22 mouse cellular contexts compared by ENCODE assay signal in the genomic region with DNA sequence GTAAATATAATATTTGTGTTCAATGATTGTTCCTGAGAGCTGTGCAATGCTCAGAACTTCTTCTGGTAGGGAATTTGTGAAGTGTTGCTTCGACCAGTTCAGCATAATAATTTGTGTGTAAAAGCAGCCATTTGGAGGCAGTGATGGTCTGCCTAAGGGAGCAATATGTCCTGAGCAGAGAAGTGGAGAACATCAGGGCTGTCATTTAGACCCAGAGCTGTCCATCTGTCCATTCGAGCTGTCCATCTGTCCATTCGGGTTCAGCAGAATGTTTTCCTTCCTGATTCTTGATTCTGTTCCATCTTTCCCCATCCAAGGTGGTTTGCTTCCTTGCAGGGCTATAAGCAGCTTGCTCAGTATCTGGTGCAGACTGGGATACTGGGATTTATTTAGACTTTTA. TPM values are rescaled to one million over a fixed set of nuclear protein-coding genes. Genes with fewer than 3 reads are reported as not detected.
DNase-seq lines count a peak whose midpoint lies in the region; ATAC-seq and TF ChIP-seq lines count a peak whose summit lies in the region.
"Had no signal": no experiment of that assay in that cellular context is flagged by ENCODE, and none has a peak within 500 bp of the region (broad histone marks: within the 10 kb centered on the region; RNA-seq: fewer than 3 reads in every experiment).

No protein-coding gene starts in this region.

- dilution Hi-C loops in CH12.LX (cut with MboI; ENCODE audit: extremely low pct_ligation_motif_present, extremely low pct_unique_long_range_greater_than_20kb, low sequenced_read_pairs) = no loop called here

- no peaks in the 10 kb centered on the region for H3K79me2 ChIP-seq in CH12.LX (replicated peaks; ENCODE audit: control insufficient read depth, extremely low read depth, insufficient read depth, poor library complexity, severe bottlenecking)

- H3K4me3 ChIP-seq in intestine, postnatal 0 days (ENCODE audit: low read depth, low read length) = no peak overlapping the region
- H3K4me3 ChIP-seq in intestine, embryonic 15.5 days (replicated peaks) = no peak overlapping the region
- H3K4me3 ChIP-seq in CH12.LX (replicated peaks in 1 of 3; ENCODE audit: low read depth in 2 of 3, low read length in 2 of 3, poor library complexity in 1 of 3) = no peak overlapping the region
- H3K4me3 ChIP-seq: erythroblast, embryonic 14.5 days; neural tube, embryonic 15.5 days had no signal

- H3K27me3 ChIP-seq in intestine, postnatal 0 days (replicated peaks; ENCODE audit: control insufficient read depth, insufficient read depth, low read length) = no peaks in the 10 kb centered on the region
- no peaks in the 10 kb centered on the region for H3K27me3 ChIP-seq in intestine, embryonic 15.5 days (replicated peaks)
- H3K27me3 ChIP-seq in CH12.LX (replicated peaks) = no peaks in the 10 kb centered on the region
- H3K27me3 ChIP-seq: neural tube, embryonic 15.5 days had no signal

- TF ChIP-seq EP300 in CH12.LX (IDR thresholded peaks at IDR 0.05; ENCODE audit: low read length) = no peak

- no peaks in the 10 kb centered on the region for H3K4me1 ChIP-seq in intestine, postnatal 0 days (replicated peaks; ENCODE audit: control insufficient read depth, insufficient read depth, low read length)
- 0 out of 2 replicates have a peak, but pooled peaks cover 3% of the 10 kb centered on the region for H3K4me1 ChIP-seq in intestine, embryonic 15.5 days (replicated peaks)
- peaks cover 0 to 6% of the 10 kb centered on the region in 2 experiments; a peak in 2 of 4 replicates for H3K4me1 ChIP-seq in CH12.LX (ENCODE audit: control insufficient read depth in 1 of 2, insufficient read depth in 2 of 2)

- in situ Hi-C loops in CH12.LX (cut with MboI; ENCODE audit: low pct_ligation_motif_present, low pct_unique_long_range_greater_than_20kb, low sequenced_read_pairs) = no loop called here

- no peak overlapping the region for H3K27ac ChIP-seq in intestine, postnatal 0 days (ENCODE audit: low read depth, low read length)
- H3K27ac ChIP-seq in intestine, embryonic 15.5 days = no peak overlapping the region
- H3K27ac ChIP-seq in CH12.LX (ENCODE audit: insufficient read depth, low read depth) = no peak overlapping the region
- H3K27ac ChIP-seq: neural tube, embryonic 15.5 days had no signal

- H3K4me2 ChIP-seq in intestine, postnatal 0 days (replicated peaks; ENCODE audit: low read depth) = no peak overlapping the region
- no peak overlapping the region for H3K4me2 ChIP-seq in intestine, embryonic 15.5 days (replicated peaks)
- no peak overlapping the region for H3K4me2 ChIP-seq in CH12.LX (ENCODE audit: insufficient read depth, low read depth, poor library complexity, severe bottlenecking)
- H3K4me2 ChIP-seq: neural tube, embryonic 15.5 days had no signal

- no peaks in the 10 kb centered on the region for H3K36me3 ChIP-seq in intestine, postnatal 0 days (ENCODE audit: control insufficient read depth, insufficient read depth)
- no peaks in the 10 kb centered on the region for H3K36me3 ChIP-seq in intestine, embryonic 15.5 days
- no peaks in the 10 kb centered on the region for H3K36me3 ChIP-seq in CH12.LX (replicated peaks in 1 of 2; ENCODE audit: control insufficient read depth in 1 of 2, insufficient read depth in 1 of 2, low read length in 1 of 2)
- H3K36me3 ChIP-seq: neural tube, embryonic 15.5 days had no signal

- no peak for ATAC-seq in intestine, postnatal 0 days
- no peak for ATAC-seq in intestine, embryonic 15.5 days
- ATAC-seq: intestine, embryonic 16.5 days had no signal

- peak; percentile 38; the same call in 1 of the 2 replicates for TF ChIP-seq CTCF in intestine, postnatal 0 days (IDR thresholded peaks at IDR 0.05; ENCODE audit: low read depth)
- TF ChIP-seq CTCF in CH12.LX (conservative IDR thresholded peaks at IDR 0.05 in 1 of 2, IDR thresholded peaks at IDR 0.05 in 1 of 2; ENCODE audit: low read depth in 2 of 2, low read length in 2 of 2) = peak in 1 of 2 experiments; percentile 37; a peak in 2 of 4 replicates

- peak; percentile 46 for TF ChIP-seq RAD21 in CH12.LX (IDR thresholded peaks at IDR 0.05; ENCODE audit: low read depth, low read length)

- H3K9ac ChIP-seq in intestine, postnatal 0 days (ENCODE audit: low read depth, low read length) = no peak overlapping the region
- H3K9ac ChIP-seq in intestine, embryonic 15.5 days = no peak overlapping the region
- no peak overlapping the region for H3K9ac ChIP-seq in CH12.LX (ENCODE audit: insufficient read depth, low read depth)
- H3K9ac ChIP-seq: neural tube, embryonic 15.5 days had no signal

- no peaks in the 10 kb centered on the region for H3K9me3 ChIP-seq in intestine, postnatal 0 days (ENCODE audit: control insufficient read depth)
- H3K9me3 ChIP-seq in intestine, embryonic 15.5 days = no peaks in the 10 kb centered on the region
- peaks cover 3% of the 10 kb centered on the region for H3K9me3 ChIP-seq in CH12.LX (replicated peaks; ENCODE audit: low read length)
- H3K9me3 ChIP-seq: neural tube, embryonic 15.5 days had no signal

- 60% methylated on average over 3 of the region's 3 CpGs for WGBS in intestine, postnatal 0 days
- WGBS in intestine, embryonic 15.5 days = 65% methylated on average over 3 of the region's 3 CpGs

- TF ChIP-seq POLR2A in CH12.LX (IDR thresholded peaks at IDR 0.05; ENCODE audit: low read depth, low read length) = no peak

- DNase-seq in CH12.LX (ENCODE audit: extremely low read depth) (no peak), adipocyte (ENCODE audit: low spot score) (peak; percentile 28)
- peak; percentile 49 to 60 for DNase-seq in cerebellum, postnatal 14 days
- no peak for DNase-seq in right cerebral cortex, postnatal 25 days
- DNase-seq in frontal cortex, postnatal 10 days (ENCODE audit: low spot score in 2 of 2) = no peak
- DNase-seq: adrenal gland, postnatal 10 days; gastrocnemius, postnatal 14 days; heart, postnatal 10 days; liver; lung, adult 2 months had no signal

TF ChIP-seq in CH12.LX, 34 proteins besides CTCF, POLR2A, EP300 and RAD21:
- peak; percentile 44 for TF ChIP-seq SMC3 (IDR thresholded peaks at IDR 0.05; ENCODE audit: low read depth, low read length)
- no peak for TF ChIP-seq CHD1 (IDR thresholded peaks at IDR 0.05; ENCODE audit: low read depth, low read length)
TF ChIP-seq in CH12.LX: peak in this region for 1.

RNA-seq across cellular contexts. Expression of a gene that starts 33.4 kb away (rescaled TPM):
- not detected in 2 replicates for polyA plus RNA-seq in intestine, postnatal 0 days (2015; fragmentation: Nextera tagmentation; extraction: Ambion mirVana)
- not detected in 2 replicates for polyA plus RNA-seq in intestine, embryonic 15.5 days (2015; fragmentation: Nextera tagmentation; extraction: Ambion mirVana)
- total RNA-seq in CH12.LX (2012; rRNA removed) (not detected in 2 replicates), CH12.LX (2014; rRNA removed) (not detected in 2 replicates)
- not detected in 2 replicates for polyA plus RNA-seq in CH12.LX (2012; ENCODE audit: insufficient read length, low read depth)
- total RNA-seq: adrenal gland, postnatal 10 days; gastrocnemius, postnatal 14 days; heart, postnatal 10 days; left cerebral cortex, adult 18-20 months; megakaryocyte, adult 5-6 weeks; MEL had no signal
- polyA plus RNA-seq: erythroblast, embryonic 14.5 days; forebrain, embryonic 16.5 days; intestine, embryonic 16.5 days; large intestine, adult 2 months; neural tube, embryonic 15.5 days; small intestine, adult 2 months; stomach, embryonic 14.5 days had no signal

Comparison
In these comparisons a context has a peak if more than half of its experiments do, and no peak if none do; other contexts are left out.
1. DNase-seq: peak in adipocyte (single experiment) and cerebellum, postnatal 14 days (2 of 2); none in CH12.LX (single experiment), right cerebral cortex, postnatal 25 days (single experiment) and frontal cortex, postnatal 10 days (0 of 2).